Mouse (Mus musculus) limb, embryonic 14.5 days (tissue): ENCODE results near the gene Hmg20a. TPM values are rescaled to one million over a fixed set of nuclear protein-coding genes. Genes with fewer than 3 reads are reported as not detected.

Experiments
- ATAC-seq: fragments of 200-750 bp; cut with Nextera tagmentation; 2 replicates; pipeline ENCODE4 v1.8.0; 2017; ENCODE audit warnings: low read depth, moderate number of reproducible peaks, moderate TSS enrichment; ENCODE audit not compliant: low FRiP score
- DNase-seq: peaks from one replicate; pipeline ENCODE4 v3.0.0-alpha.2; 2015; ENCODE audit warnings: low spot score
- H3K27ac ChIP-seq: fragments of 300-500 bp; sonication (generic); replicated peaks from 2 replicates; pipeline ENCODE4 v1.5.1; 2014; ENCODE audit warnings: low read depth, mild to moderate bottlenecking, low read length, moderate library complexity, mixed read lengths
- H3K27me3 ChIP-seq: fragments of 300-500 bp; sonication (generic); 2 replicates; pipeline ENCODE4 v1.6.1; 2014; ENCODE audit warnings: low read length, mixed read lengths; ENCODE audit not compliant: control insufficient read depth, insufficient read depth
- H3K36me3 ChIP-seq: fragments of 300-500 bp; sonication (generic); 2 replicates; pipeline ENCODE4 v1.6.1; 2014; ENCODE audit warnings: mild to moderate bottlenecking, low read length, moderate library complexity, mixed read lengths; ENCODE audit not compliant: control insufficient read depth, insufficient read depth
- H3K4me1 ChIP-seq: fragments of 300-500 bp; sonication (generic); 2 replicates; pipeline ENCODE4 v1.6.1; 2014; ENCODE audit warnings: antibody characterized with exemption, low read length, mixed read lengths; ENCODE audit not compliant: control insufficient read depth, insufficient read depth
- H3K4me2 ChIP-seq: fragments of 300-500 bp; sonication (generic); replicated peaks from 2 replicates; pipeline ENCODE4 v1.6.1; 2014; ENCODE audit warnings: low read depth, mild to moderate bottlenecking, low read length, moderate library complexity; ENCODE audit not compliant: severe bottlenecking
- H3K4me3 ChIP-seq: fragments of 300-500 bp; sonication (generic); replicated peaks from 2 replicates; pipeline ENCODE4 v1.5.1; 2014; ENCODE audit warnings: low read length
- H3K9ac ChIP-seq: fragments of 300-500 bp; sonication (generic); 2 replicates; pipeline ENCODE4 v1.6.1; 2014; ENCODE audit warnings: mild to moderate bottlenecking, low read depth, low read length, moderate library complexity; ENCODE audit not compliant: severe bottlenecking
- H3K9me3 ChIP-seq: fragments of 300-500 bp; sonication (generic); 2 replicates; pipeline ENCODE4 v1.6.1; 2016; ENCODE audit warnings: low read length; ENCODE audit not compliant: control insufficient read depth
- POLR2A ChIP-seq: fragments of 200-500 bp; IDR thresholded peaks from 2 replicates; pipeline ENCODE4 v1.8.0; 2012; ENCODE audit warnings: inconsistent platforms, mild to moderate bottlenecking, moderate library complexity, borderline replicate concordance; ENCODE audit not compliant: insufficient read depth, insufficient read length; ENCODE audit errors: extremely low read depth
- WGBS: fragments of 180-500 bp; shearing (Covaris S2); extraction: QIAGEN DNeasy Blood & Tissue Kit; methylation state at CpG from one replicate; pipeline ENCODE4 v1.1.7; 2014; 5-methylcytosine and 5-hydroxymethylcytosine counted together
- polyA plus RNA-seq, 2 experiments: library from polyadenylated mRNA; depleted of rRNA in 1 of 2; stranded (reverse) in 1 of 2; unstranded in 1 of 2; fragments of >200 nt; fragmentation: Nextera tagmentation in 1 of 2; extraction: Ambion mirVana in 1 of 2; gene quantifications; 2 replicates each; pipeline versions ENCODE4 v1.2.1 to v1.2.3; 2012 to 2014

Hmg20a gene
- polyA plus RNA-seq (2012; rRNA removed) (71.5 and 81.8 TPM in 2 replicates), polyA plus RNA-seq (2014; fragmentation: Nextera tagmentation; extraction: Ambion mirVana) (58.5 and 66.8 TPM in 2 replicates)

DNA sequence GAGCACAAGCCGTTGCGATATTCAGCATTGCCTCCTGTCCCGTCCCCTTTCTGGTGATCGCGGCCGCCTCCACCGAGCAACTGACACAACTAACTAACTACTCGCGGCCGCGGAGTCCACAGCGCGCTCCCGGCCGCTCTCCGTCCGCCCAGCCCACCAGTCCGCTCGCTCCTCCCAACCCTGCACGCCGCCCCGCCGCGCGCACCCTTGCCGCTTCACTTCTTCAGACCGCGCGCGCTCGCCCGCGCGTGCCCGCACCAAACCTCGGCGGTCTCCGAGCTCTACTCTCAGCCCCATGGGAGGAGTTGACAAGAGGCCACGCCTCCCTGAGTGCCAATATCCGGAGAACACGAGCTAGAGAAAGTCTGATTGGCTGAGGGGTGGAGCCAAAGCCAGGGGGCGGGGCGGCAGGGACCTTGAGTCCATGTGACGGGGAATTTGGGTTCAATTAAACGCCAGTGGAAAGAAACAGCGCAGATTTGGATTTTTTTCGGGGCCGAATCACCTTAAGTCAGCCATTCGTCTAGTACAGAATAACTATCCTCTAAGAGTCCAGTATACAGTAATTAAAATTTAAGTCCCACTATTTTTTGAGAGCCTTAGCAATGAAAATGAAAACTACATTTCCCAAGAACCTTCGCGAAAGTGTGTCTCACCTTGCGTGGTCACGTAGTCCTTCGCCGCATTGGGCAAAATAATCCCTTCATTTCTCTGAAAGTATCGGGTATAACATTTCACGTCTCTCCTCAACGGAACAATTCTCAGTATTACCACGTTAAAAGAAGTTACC is at the start of gene Hmg20a, which contains the start of gene Peak1:
Hmg20a (plus strand) TSS at position 662 of the 790 bp plus-strand sequence.
Peak1 (minus strand) TSS at position 120 of the 790 bp plus-strand sequence.
- H3K27ac ChIP-seq = peak within 1 kb of the TSS; percentile 96
- peak within 1 kb of the TSS; percentile 63 for H3K4me2 ChIP-seq
- no peaks in the 10 kb centered on the region for H3K36me3 ChIP-seq
- H3K4me1 ChIP-seq = peaks cover 24% of the 10 kb centered on the region
- TF ChIP-seq POLR2A = peak; percentile 67; the same call in 1 of the 2 replicates
- H3K27me3 ChIP-seq = no peaks in the 10 kb centered on the region
- peak within 1 kb of the TSS; percentile 78 for H3K9ac ChIP-seq
- peak within 1 kb of the TSS; percentile 84 for H3K4me3 ChIP-seq
- H3K9me3 ChIP-seq = no peaks in the 10 kb centered on the region
- ATAC-seq = peak; percentile 98
- peak; percentile 100 for DNase-seq
- WGBS = under 1% methylated on average over 59 of the region's 59 CpGs

GRCm38 (mm10) chr9:56368814-56369213 is 49.6 kb upstream of the Hmg20a start:
- H3K27ac ChIP-seq = no peak overlapping the region
- no peak for DNase-seq
- ATAC-seq = no peak

GRCm38 (mm10) chr9:56370710-56371109 is 47.7 kb upstream of the Hmg20a start:
- Histone ChIP-seq H3K4me1 (no peaks in the 10 kb centered on the region; the same call in 1 of the 2 replicates), H3K36me3 (no peaks in the 10 kb centered on the region), H3K27ac (no peak overlapping the region), H3K4me3 (no peak overlapping the region), H3K27me3 (no peaks in the 10 kb centered on the region), H3K9me3 (no peaks in the 10 kb centered on the region), H3K4me2 (no peak overlapping the region), H3K9ac (no peak overlapping the region)
- TF ChIP-seq POLR2A = no peak
- DNase-seq (no peak), ATAC-seq (no peak)
- 69% methylated on average over 5 of the region's 5 CpGs for WGBS

More at GRCm38 (mm10) chr9:56368814-56369213, 49.6 kb upstream of the Hmg20a start:
- Histone ChIP-seq H3K4me1 (no peaks in the 10 kb centered on the region), H3K27me3 (no peaks in the 10 kb centered on the region), H3K9me3 (no peaks in the 10 kb centered on the region), H3K4me2 (no peak overlapping the region), H3K9ac (no peak overlapping the region), H3K36me3 (no peaks in the 10 kb centered on the region), H3K4me3 (no peak overlapping the region)
- no peak for TF ChIP-seq POLR2A
- 49% methylated on average over 3 of the region's 3 CpGs for WGBS

GRCm38 (mm10) chr9:56374401-56374800 is 44.0 kb upstream of the Hmg20a start:
- DNase-seq (no peak), ATAC-seq (no peak)
- H3K9me3 ChIP-seq = no peaks in the 10 kb centered on the region
- no peak overlapping the region for H3K9ac ChIP-seq
- WGBS = 62% methylated on average over 4 of the region's 4 CpGs
- H3K4me2 ChIP-seq = no peak overlapping the region
- H3K27me3 ChIP-seq = no peaks in the 10 kb centered on the region
- no peak overlapping the region for H3K27ac ChIP-seq
- TF ChIP-seq POLR2A = no peak
- H3K4me1 ChIP-seq = no peaks in the 10 kb centered on the region; the same call in 1 of the 2 replicates
- no peak overlapping the region for H3K4me3 ChIP-seq
- no peaks in the 10 kb centered on the region for H3K36me3 ChIP-seq

DNA sequence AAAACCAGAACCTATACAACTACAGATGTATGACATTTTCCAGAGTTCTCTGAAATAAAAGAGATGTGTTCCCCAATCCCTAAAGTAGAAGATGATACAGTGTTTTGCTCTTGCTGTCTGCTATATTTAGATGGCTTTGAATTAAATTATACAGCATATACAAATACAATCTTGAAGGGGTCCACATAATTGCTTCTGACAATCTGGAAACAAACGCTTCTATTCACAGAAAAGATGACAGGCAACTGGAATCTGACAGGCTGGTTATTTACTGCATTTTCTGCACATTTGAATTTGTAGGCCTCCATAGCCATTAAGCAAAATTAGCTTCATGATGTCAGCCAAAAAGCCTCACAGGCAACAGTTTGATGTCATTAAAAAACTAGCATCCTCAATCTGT is 35.6 kb upstream of the Hmg20a start:
- Histone ChIP-seq H3K4me3 (no peak overlapping the region), H3K27me3 (no peaks in the 10 kb centered on the region), H3K9me3 (no peaks in the 10 kb centered on the region), H3K27ac (no peak overlapping the region), H3K4me1 (no peaks in the 10 kb centered on the region), H3K4me2 (no peak overlapping the region), H3K9ac (no peak overlapping the region), H3K36me3 (no peaks in the 10 kb centered on the region)
- 72% methylated on average over 1 of the region's 1 CpGs for WGBS
- no peak for ATAC-seq
- DNase-seq = no peak
- TF ChIP-seq POLR2A = no peak
